Mouse (Mus musculus) stomach, postnatal 0 days (tissue): ENCODE results near the gene Cdkn1a. TPM values are rescaled to one million over a fixed set of nuclear protein-coding genes. Genes with fewer than 3 reads are reported as not detected.
A peak's percentile ranks its signal among the peaks of the same experiment; 100 is the strongest.

Experiments
- ATAC-seq: fragments of 200-750 bp; cut with Nextera tagmentation; 2 replicates; pipeline ENCODE4 v1.8.0; 2017; ENCODE audit not compliant: low FRiP score, low TSS enrichment
- DNase-seq: peaks from one replicate; pipeline ENCODE4 v3.0.0-alpha.2; 2016; ENCODE audit warnings: low spot score
- H3K27ac ChIP-seq: fragments of 300-500 bp; sonication (generic); replicated peaks from 2 replicates; pipeline ENCODE4 v1.5.1; 2014; ENCODE audit warnings: mild to moderate bottlenecking, control low read depth
- H3K27me3 ChIP-seq: fragments of 300-500 bp; sonication (generic); 2 replicates; pipeline ENCODE4 v1.6.1; 2014; ENCODE audit warnings: low read length; ENCODE audit not compliant: control insufficient read depth, insufficient read depth
- H3K36me3 ChIP-seq: fragments of 300-500 bp; sonication (generic); 2 replicates; pipeline ENCODE4 v1.6.1; 2014; ENCODE audit warnings: low read length, mixed read lengths; ENCODE audit not compliant: control insufficient read depth, insufficient read depth
- H3K4me1 ChIP-seq: fragments of 300-500 bp; sonication (generic); replicated peaks from 2 replicates; pipeline ENCODE4 v1.6.1; 2014; ENCODE audit warnings: antibody characterized with exemption; ENCODE audit not compliant: control insufficient read depth, insufficient read depth
- H3K4me2 ChIP-seq: fragments of 300-500 bp; sonication (generic); replicated peaks from 2 replicates; pipeline ENCODE4 v1.6.1; 2014; ENCODE audit warnings: low read depth, mild to moderate bottlenecking, control low read depth, moderate library complexity
- H3K4me3 ChIP-seq: fragments of 300-500 bp; sonication (generic); 2 replicates; pipeline ENCODE4 v1.5.1; 2014; ENCODE audit warnings: low read depth, low read length, control low read depth
- H3K9ac ChIP-seq: fragments of 300-500 bp; sonication (generic); 2 replicates; pipeline ENCODE4 v1.6.1; 2014; ENCODE audit warnings: mild to moderate bottlenecking, low read length, control low read depth, mixed read lengths
- H3K9me3 ChIP-seq: fragments of 300-500 bp; sonication (generic); 2 replicates; pipeline ENCODE4 v1.6.1; 2016; ENCODE audit warnings: low read length; ENCODE audit not compliant: control insufficient read depth
- CTCF ChIP-seq: IDR thresholded peaks from 2 replicates; pipeline ENCODE4 v1.5.1; 2016; ENCODE audit warnings: antibody characterized with exemption, low read depth, mild to moderate bottlenecking, moderate library complexity
- EP300 ChIP-seq: optimal IDR thresholded peaks from 2 replicates; pipeline ENCODE3; 2016; ENCODE audit warnings: antibody characterized with exemption
- WGBS: fragments of 180-500 bp; shearing (Covaris S2); extraction: QIAGEN DNeasy Blood & Tissue Kit; methylation state at CpG from one replicate; pipeline ENCODE4 v1.1.7; 2014; 5-methylcytosine and 5-hydroxymethylcytosine counted together
- polyA plus RNA-seq: library from polyadenylated mRNA; unstranded; fragments of >200 nt; fragmentation: Nextera tagmentation; extraction: Ambion mirVana; gene quantifications from 2 replicates; pipeline ENCODE4 v1.2.1, GENCODE M21; 2015

Cdkn1a gene
- polyA plus RNA-seq, 1 experiment from 2014 or later: 484 TPM

GRCm38 (mm10) chr17:29111332-29111731 is 20.6 kb downstream of the Cdkn1a start:
- Histone ChIP-seq H3K36me3 (no peaks in the 10 kb centered on the region), H3K4me3 (no peak overlapping the region), H3K4me1 (no peaks in the 10 kb centered on the region), H3K9ac (no peak overlapping the region), H3K4me2 (no peak overlapping the region), H3K9me3 (no peaks in the 10 kb centered on the region), H3K27me3 (no peaks in the 10 kb centered on the region), H3K27ac (no peak overlapping the region)
- TF ChIP-seq EP300: no peak
- 80% methylated on average over 5 of the region's 5 CpGs for WGBS
- DNase-seq: no peak
- ATAC-seq: no peak

DNA sequence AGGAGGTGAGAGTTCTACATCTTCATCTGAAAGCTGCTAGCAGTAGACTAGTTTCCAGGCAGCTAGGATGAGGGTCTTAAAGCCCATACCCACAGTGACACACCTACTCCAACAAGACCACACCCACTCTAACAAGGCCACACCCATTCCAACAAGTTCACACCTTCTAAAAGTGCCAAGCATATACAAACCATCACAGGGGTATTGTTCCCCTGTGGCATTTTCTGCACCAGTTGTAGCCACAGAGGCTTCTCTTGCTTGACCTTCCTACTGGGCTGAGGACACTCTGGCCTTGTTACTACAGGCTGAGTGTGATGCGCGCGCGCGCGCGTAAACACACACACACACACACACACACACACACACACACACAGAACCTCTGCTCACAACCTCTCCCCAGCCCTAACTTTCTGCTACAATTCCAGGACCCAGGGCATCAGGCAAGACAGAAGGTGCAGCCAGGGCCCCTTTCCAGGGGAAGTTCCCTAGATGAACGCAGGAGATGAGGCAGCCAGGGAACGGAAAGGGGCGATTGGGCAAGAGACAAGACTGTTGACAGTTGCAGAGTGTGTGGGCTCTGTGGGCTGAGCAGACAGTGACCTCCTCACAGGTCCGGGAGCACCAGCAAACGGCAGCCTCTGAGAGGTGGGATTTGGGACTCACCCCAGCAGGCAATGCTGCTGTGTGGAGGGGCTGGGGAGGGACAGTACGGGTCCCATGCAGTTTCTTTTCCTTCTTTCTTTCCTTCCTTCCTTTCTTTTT is 23.0 kb downstream of the Cdkn1a start, which contains the start of gene Rab44:
Gene Rab44, plus strand, starts transcription at position 555 of the 762 bp plus-strand sequence.
- H3K9ac ChIP-seq: no peak within 1 kb of the TSS
- H3K4me2 ChIP-seq: no peak within 1 kb of the TSS
- TF ChIP-seq CTCF (no peak), EP300 (no peak)
- no peaks in the 10 kb centered on the region for H3K9me3 ChIP-seq
- H3K27me3 ChIP-seq: no peaks in the 10 kb centered on the region
- H3K27ac ChIP-seq: no peak within 1 kb of the TSS
- no peaks in the 10 kb centered on the region for H3K36me3 ChIP-seq
- WGBS: 79% methylated on average over 13 of the region's 13 CpGs
- DNase-seq (no peak), ATAC-seq (no peak)
- H3K4me1 ChIP-seq: no peaks in the 10 kb centered on the region
- no peak within 1 kb of the TSS for H3K4me3 ChIP-seq

DNA sequence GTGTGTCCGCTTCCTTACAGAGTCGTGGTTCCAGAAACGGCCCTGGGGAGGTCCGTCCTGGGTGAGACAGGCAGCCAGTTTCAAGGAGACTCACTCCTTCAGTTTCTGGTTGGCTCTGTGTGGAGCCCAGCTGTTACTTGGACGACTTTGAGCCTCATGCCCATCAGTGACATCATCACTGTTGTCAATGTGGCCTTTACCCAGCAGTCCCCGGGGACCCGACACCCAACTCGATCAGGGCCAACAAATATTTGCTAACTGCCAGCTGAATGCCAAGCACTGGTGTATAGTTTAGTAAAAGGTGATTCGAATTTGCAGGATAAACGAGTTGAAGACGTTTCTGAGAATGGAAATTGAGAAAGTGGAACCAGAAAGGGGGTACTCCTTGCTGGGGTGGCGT is 25.2 kb downstream of the Cdkn1a start:
- DNase-seq: peak; percentile 32
- Histone ChIP-seq H3K9me3 (no peaks in the 10 kb centered on the region), H3K4me2 (no peak overlapping the region), H3K36me3 (no peaks in the 10 kb centered on the region), H3K4me3 (no peak overlapping the region), H3K27ac (no peak overlapping the region), H3K27me3 (no peaks in the 10 kb centered on the region), H3K9ac (no peak overlapping the region), H3K4me1 (no peaks in the 10 kb centered on the region)
- TF ChIP-seq EP300 (no peak), CTCF (no peak)
- 55% methylated on average over 12 of the region's 12 CpGs for WGBS
- 0 out of 2 replicates have a peak, but pooled peaks have one; percentile 41 for ATAC-seq

DNA sequence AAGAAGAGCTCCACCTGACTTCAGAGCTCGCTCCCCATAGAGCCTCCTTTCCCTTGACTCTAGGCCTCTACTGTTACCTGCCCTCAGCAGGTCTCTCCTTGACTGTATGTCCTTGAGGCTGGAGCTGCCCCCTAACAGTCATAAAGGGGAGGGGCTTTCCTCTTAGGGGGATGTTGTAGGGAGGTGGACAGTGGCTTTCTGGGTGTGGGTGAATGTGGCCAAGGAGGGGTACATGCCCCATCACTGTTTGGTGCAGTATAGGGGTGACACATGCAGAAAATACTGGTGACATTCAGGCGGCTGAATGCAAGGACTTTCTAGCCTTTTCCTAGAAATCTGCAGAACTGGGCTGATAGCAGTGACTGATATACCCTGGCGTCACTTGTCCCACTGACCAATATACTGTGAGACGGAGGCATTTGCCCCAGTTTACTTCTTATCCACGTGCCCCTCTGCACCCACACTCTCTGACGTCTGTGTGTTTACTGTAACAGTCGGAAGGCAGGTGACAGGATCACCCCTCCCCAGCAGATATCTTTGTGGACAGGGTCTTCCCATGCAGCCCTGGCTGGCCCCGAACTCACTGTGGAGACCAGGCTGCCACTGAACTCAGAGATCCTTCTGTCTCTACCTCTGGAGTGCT is 26.4 kb downstream of the Cdkn1a start:
- WGBS: 63% methylated on average over 8 of the region's 8 CpGs
- no peaks in the 10 kb centered on the region for H3K9me3 ChIP-seq
- DNase-seq (no peak), ATAC-seq (peak; percentile 51)
- H3K4me3 ChIP-seq: no peak overlapping the region
- H3K27ac ChIP-seq: no peak overlapping the region
- no peak for TF ChIP-seq CTCF
- no peak for TF ChIP-seq EP300
- H3K9ac ChIP-seq: no peak overlapping the region
- no peak overlapping the region for H3K4me2 ChIP-seq
- no peaks in the 10 kb centered on the region for H3K27me3 ChIP-seq
- H3K4me1 ChIP-seq: no peaks in the 10 kb centered on the region
- H3K36me3 ChIP-seq: no peaks in the 10 kb centered on the region

GRCm38 (mm10) chr17:29118057-29118456 is 27.3 kb downstream of the Cdkn1a start:
- H3K27me3 ChIP-seq: no peaks in the 10 kb centered on the region
- H3K4me2 ChIP-seq: no peak overlapping the region
- WGBS: 31% methylated on average over 5 of the region's 5 CpGs
- H3K9me3 ChIP-seq: no peaks in the 10 kb centered on the region
- no peaks in the 10 kb centered on the region for H3K36me3 ChIP-seq
- H3K27ac ChIP-seq: no peak overlapping the region
- H3K4me1 ChIP-seq: no peaks in the 10 kb centered on the region; the same call in 1 of the 2 replicates
- no peak overlapping the region for H3K9ac ChIP-seq
- DNase-seq (no peak), ATAC-seq (no peak)
- H3K4me3 ChIP-seq: no peak overlapping the region
- TF ChIP-seq EP300: no peak
- TF ChIP-seq CTCF: no peak

DNA sequence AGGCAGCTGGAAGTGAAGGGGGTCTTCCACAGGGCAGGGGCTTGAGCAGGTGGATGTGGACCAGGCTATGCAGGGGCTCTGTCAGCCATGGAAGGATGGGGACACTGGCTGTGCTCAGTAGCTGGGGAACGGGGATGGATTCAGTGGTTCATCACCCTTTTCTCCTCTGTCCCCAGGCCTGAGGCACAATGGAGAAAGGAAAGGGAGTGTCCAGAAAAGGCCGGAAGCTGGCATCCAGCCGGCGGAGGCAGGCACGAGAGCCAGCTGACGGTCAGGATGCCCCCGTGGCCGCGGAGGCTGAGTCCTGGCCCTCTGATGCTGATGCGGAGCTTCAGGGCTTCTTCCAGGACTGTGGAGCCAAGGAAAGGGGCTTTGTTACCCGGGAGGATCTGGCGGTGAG is 29.9 kb downstream of the Cdkn1a start:
- H3K4me2 ChIP-seq: no peak overlapping the region
- H3K36me3 ChIP-seq: no peaks in the 10 kb centered on the region
- no peaks in the 10 kb centered on the region for H3K27me3 ChIP-seq
- no peak overlapping the region for H3K9ac ChIP-seq
- H3K27ac ChIP-seq: no peak overlapping the region
- 60% methylated on average over 12 of the region's 12 CpGs for WGBS
- no peaks in the 10 kb centered on the region; the same call in none of the 2 replicates for H3K4me1 ChIP-seq
- ATAC-seq (no peak), DNase-seq (no peak)
- H3K4me3 ChIP-seq: no peak overlapping the region
- H3K9me3 ChIP-seq: no peaks in the 10 kb centered on the region
- no peak for TF ChIP-seq EP300
- no peak for TF ChIP-seq CTCF
